Comparison of ENCODE assay signal across 10 mouse cellular contexts in genomic region chr17:71093793-71094192, GRCm38 (mm10).
DNase-seq lines count a peak whose midpoint lies in the region; ATAC-seq and TF ChIP-seq lines count a peak whose summit lies in the region.
"Had no signal": no experiment of that assay in that cellular context is flagged by ENCODE, and none has a peak within 500 bp of the region (broad histone marks: within the 10 kb centered on the region; RNA-seq: fewer than 3 reads in every experiment).

No protein-coding gene starts in this region.

- 71% methylated on average over 5 of the region's 5 CpGs for WGBS in intestine, embryonic 16.5 days
- 71% methylated on average over 5 of the region's 5 CpGs for WGBS in forebrain, postnatal 0 days

- H3K4me1 ChIP-seq in intestine, embryonic 16.5 days (ENCODE audit: control insufficient read depth, insufficient read depth, low read length): peaks cover 13% of the 10 kb centered on the region
- no peaks in the 10 kb centered on the region for H3K4me1 ChIP-seq in forebrain, postnatal 0 days (ENCODE audit: insufficient read depth)

- no peak for TF ChIP-seq CTCF in forebrain, postnatal 0 days (IDR thresholded peaks at IDR 0.05; ENCODE audit: low read depth)

- H3K36me3 ChIP-seq in intestine, embryonic 16.5 days (ENCODE audit: control insufficient read depth, insufficient read depth, low read length): no peaks in the 10 kb centered on the region
- no peaks in the 10 kb centered on the region for H3K36me3 ChIP-seq in myocyte (ENCODE audit: control insufficient read depth, insufficient read depth)
- no peaks in the 10 kb centered on the region for H3K36me3 ChIP-seq in forebrain, postnatal 0 days (ENCODE audit: insufficient read depth)
- H3K36me3 ChIP-seq: hindbrain, embryonic 10.5 days had no signal

- H3K9ac ChIP-seq in intestine, embryonic 16.5 days (ENCODE audit: low read depth, low read length): no peak overlapping the region
- no peak overlapping the region for H3K9ac ChIP-seq in forebrain, postnatal 0 days

- H3K9me3 ChIP-seq in intestine, embryonic 16.5 days (ENCODE audit: control insufficient read depth, low read length): no peaks in the 10 kb centered on the region
- H3K9me3 ChIP-seq in forebrain, postnatal 0 days (ENCODE audit: low read length): no peaks in the 10 kb centered on the region
- H3K9me3 ChIP-seq: hindbrain, embryonic 10.5 days had no signal

- H3K79me2 ChIP-seq in myocyte (ENCODE audit: control insufficient read depth, insufficient read depth): no peaks in the 10 kb centered on the region

- H3ac ChIP-seq in myocyte (ENCODE audit: control insufficient read depth, insufficient read length): no peak overlapping the region

- no peak overlapping the region for H3K27ac ChIP-seq in intestine, embryonic 16.5 days (ENCODE audit: low read length)
- no peak overlapping the region for H3K27ac ChIP-seq in forebrain, postnatal 0 days (ENCODE audit: low read depth, low read length)
- H3K27ac ChIP-seq: hindbrain, embryonic 10.5 days had no signal

- peak; percentile 20 for DNase-seq in kidney, adult 9 months
- no peak for DNase-seq in kidney, postnatal 4 days
- peak; percentile 92 for DNase-seq in fat pad, adult 2 months (ENCODE audit: extremely low read depth, low read depth, low spot score)
- no peak for DNase-seq in forebrain, postnatal 0 days
- no peak for DNase-seq in layer of hippocampus, adult 9-10 months (ENCODE audit: low spot score)
- DNase-seq: cerebellum, postnatal 14 days; thymus, postnatal 4 days had no signal

- peak; percentile 63 for ATAC-seq in intestine, embryonic 16.5 days
- ATAC-seq in forebrain, postnatal 0 days: no peak

- TF ChIP-seq POLR2A in myocyte (IDR thresholded peaks at IDR 0.05; ENCODE audit: insufficient read length, low read depth): no peak

- no peak overlapping the region for H3K4me3 ChIP-seq in intestine, embryonic 16.5 days (ENCODE audit: low read length)
- H3K4me3 ChIP-seq in myocyte: no peak overlapping the region
- H3K4me3 ChIP-seq in forebrain, postnatal 0 days (ENCODE audit: low read depth, low read length): no peak overlapping the region
- H3K4me3 ChIP-seq: hindbrain, embryonic 10.5 days had no signal

- no peaks in the 10 kb centered on the region for H3K27me3 ChIP-seq in intestine, embryonic 16.5 days (replicated peaks; ENCODE audit: control insufficient read depth, insufficient read depth, low read length)
- H3K27me3 ChIP-seq in myocyte (ENCODE audit: control insufficient read depth, insufficient read depth, insufficient read length): no peaks in the 10 kb centered on the region
- no peaks in the 10 kb centered on the region for H3K27me3 ChIP-seq in forebrain, postnatal 0 days (ENCODE audit: insufficient read depth, low read length)

- no peak overlapping the region for H3K4me2 ChIP-seq in intestine, embryonic 16.5 days (ENCODE audit: low read depth, low read length)
- no peak overlapping the region for H3K4me2 ChIP-seq in myocyte (ENCODE audit: low read depth)
- no peak overlapping the region for H3K4me2 ChIP-seq in forebrain, postnatal 0 days (ENCODE audit: low read depth)

TF ChIP-seq in myocyte, 11 proteins besides CTCF, POLR2A, EP300 and RAD21:
- no peak for TF ChIP-seq E2F4 (IDR thresholded peaks at IDR 0.05; ENCODE audit: insufficient read depth)
- no peak for TF ChIP-seq TCF3 (IDR thresholded peaks at IDR 0.05; ENCODE audit: insufficient read length, low read depth)
- TF ChIP-seq MYOD1 (IDR thresholded peaks at IDR 0.05; ENCODE audit: control insufficient read depth in 1 of 3, insufficient read length in 2 of 3, low read depth in 2 of 3): peak in 2 of 3 experiments; percentile 13 to 26
TF ChIP-seq in myocyte: peak in this region for 1.

Comparison
In these comparisons a context has a peak if more than half of its experiments do, and no peak if none do; other contexts are left out.
1. DNase-seq: peak in kidney, adult 9 months (single experiment) and fat pad, adult 2 months (single experiment); none in kidney, postnatal 4 days (0 of 2), forebrain, postnatal 0 days (single experiment) and layer of hippocampus, adult 9-10 months (single experiment).